Mouse (Mus musculus) cerebellum, postnatal 36 days (tissue): ENCODE data around the gene Rnf214.

Experiments used
- DNase-seq, 2 experiments: peaks; one replicate each; pipeline ENCODE4 v3.0.0; 2021 to 2022; ENCODE audit warnings: mixed read lengths in 2 of 2

Rnf214 gene

DNA sequence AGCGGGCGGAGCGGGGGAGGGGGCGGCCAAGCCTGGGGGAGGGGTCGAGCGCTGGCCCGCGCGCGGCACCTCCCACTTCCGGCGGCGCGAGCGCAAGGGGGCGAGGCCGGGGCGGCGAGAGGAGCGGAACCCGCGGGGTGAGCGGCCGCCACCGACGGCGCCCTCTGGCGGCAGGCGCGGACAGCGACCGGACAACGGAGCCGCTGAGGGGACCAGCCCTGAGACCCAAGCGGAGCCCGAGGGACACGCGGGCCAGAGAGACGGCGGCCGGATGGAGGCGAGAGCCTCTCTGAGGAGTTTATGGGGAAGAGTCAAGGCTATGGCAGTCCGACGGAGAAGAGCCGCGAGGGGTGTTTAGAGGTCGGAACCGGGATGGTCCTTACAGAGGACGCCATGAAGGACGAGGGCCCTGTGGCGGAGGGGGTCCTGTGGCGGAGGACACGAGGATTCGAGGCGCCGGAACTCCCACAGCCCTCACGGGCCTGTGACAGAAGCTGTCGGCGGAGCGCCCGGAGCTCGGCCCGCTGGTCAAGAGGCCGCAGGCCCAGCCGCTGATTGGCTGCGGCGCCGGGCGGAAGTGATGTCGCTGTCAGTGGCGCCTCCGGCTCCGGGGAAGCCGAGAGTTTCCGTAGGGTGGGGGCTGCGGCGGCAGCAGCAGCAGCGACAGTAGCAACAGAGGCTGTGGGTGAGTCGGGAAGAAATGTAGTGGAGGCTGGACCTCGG, at the start of gene Rnf214, which contains the start of gene Pcsk7:
Rnf214 (minus strand) TSS at position 557 of the 723 bp plus-strand sequence.
Pcsk7 (plus strand) TSS at position 143 of the 723 bp plus-strand sequence.
- DNase-seq, result peak; percentile 89 to 94

DNA sequence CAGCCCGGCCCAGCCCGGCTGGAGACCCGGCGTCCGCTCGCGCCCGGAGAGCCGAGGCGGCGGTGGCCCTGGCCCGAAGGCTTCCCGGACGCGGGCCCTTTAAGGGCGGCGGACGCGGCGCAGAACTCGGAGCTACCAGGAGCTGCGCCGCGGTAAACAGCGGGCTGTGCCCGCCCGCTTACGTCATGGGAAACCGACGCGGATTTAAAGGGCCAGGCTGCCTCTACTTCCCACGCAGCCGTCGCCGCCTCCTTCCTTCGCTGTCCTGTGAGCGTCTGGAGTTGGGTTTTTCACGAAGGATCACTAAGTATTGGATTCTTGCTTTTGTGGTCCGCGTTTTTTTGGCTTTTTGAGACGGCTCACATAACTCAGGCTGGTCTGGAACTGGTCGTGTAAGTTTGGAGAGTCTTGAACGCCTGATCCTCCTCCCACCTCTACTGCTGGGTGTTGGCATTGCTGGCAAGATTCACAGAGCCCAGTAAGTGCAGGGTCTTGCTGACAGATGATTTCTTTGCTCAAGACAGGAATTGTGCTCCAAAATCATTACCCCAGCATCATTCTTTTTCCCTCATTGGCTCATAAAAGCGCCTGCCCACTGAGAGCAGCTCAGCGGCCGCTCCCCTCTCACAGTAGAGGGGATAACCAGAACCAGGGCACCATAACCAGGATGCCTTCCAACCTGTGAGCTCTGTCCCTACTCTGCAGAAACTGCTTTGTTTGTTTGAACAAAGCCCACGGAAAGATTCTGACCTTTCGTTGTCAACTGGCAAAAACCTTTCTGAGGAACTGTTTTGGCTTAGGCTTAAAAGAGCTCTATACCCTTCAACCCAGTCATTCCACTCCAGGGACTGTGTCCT, 48.6 kb upstream of the Rnf214 start, which contains the start of gene Sidt2:
Sidt2 (minus strand) TSS at position 152 of the 857 bp plus-strand sequence.
- peak; percentile 89 for DNase-seq

DNA sequence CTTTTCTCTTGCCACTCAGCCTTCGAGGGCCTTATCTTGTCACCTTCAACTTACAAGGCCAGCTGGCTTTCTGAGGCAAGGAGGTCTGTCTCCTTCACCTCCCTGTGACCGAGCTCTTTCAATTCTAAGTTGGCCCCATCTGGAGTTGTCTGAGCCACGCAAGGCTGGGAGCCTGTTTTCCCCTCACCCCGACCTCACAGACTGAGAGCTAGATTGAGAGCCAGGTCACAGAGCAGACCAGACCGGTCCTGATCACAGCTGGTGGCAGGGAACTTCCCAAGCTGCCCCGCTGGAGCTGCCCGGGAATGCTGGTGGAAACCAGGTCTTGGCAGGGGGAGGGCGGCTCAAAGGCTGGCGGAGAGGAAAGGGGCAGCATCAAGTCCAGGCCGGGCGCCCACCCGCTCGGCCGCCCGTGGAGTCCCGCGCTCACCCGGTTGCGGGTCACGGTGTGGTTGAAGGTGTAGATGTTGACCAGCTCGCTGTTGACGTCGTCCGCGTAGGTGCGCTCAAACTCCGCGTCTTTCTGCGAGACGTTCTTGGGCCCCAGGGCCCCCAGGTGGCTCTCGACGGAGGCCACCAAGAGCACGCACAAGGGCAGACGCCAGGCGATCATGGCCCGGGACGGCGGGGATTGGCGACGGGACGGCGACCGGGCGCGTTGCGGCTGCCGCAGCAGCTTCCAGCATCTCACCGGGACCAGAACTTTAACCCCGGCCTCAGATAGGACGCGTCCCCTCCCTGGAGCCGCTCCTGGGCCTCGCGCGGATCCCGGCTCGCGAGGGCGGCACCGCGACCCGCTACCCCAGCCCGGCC, 47.8 kb upstream of the Rnf214 start:
- DNase-seq, result peak; percentile 64 to 65

DNA sequence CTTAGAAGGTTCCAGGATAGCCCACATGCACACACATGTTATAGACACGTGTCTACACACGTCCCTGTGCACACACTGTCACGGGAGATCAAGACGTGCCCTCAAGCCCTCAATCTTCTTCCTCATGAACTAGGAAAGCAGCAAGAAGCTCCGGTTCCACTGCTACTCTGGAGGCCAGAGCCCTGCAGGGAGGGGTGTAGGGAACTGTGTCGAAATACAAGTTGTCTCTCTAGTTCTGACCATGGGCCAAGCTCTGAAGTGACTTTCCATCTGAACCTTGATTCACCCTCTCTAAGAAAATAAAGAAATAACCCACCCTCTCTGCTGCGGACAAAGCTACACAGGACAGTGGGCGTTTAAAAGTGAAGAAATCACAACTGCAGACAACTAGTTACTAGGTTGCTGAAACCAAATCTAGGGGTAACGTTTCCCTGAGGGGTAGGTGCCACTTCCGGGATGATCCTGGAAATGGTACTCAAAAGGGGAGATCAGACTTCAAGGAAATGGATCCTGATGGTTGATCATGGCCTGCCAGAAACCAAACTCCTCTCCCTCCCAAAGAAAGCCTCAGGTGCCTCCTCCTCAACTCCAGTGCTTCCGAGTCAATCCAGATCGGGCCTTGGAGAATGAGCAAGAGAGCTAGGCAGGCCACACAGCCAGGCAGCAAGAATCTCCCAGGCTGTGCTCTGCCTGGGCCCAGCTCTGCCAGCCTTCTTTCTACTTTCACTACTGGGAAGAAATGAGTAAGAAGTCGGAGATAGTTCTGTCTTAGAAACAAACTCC, 47.0 kb upstream of the Rnf214 start:
- no peak for DNase-seq

DNA sequence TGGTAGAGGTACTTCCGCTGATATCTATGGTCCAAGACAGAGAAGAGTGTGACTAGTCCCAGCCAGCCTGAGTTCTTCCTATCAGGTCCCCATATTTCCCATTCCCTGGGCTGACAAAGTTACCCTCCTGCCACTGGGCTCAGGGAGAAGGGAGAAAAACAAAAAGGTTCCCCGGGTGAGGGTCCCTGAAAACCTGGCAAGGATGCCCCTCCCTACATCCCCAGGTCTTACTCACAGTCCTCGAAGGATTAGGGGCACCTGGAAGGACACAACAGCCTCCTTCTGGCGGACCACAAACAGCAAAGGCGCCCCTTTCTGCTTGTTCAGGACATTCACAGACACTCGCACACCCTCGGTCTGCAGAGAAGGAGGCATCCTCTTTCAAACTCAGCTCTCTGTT, 46.2 kb upstream of the Rnf214 start:
- no peak for DNase-seq

DNA sequence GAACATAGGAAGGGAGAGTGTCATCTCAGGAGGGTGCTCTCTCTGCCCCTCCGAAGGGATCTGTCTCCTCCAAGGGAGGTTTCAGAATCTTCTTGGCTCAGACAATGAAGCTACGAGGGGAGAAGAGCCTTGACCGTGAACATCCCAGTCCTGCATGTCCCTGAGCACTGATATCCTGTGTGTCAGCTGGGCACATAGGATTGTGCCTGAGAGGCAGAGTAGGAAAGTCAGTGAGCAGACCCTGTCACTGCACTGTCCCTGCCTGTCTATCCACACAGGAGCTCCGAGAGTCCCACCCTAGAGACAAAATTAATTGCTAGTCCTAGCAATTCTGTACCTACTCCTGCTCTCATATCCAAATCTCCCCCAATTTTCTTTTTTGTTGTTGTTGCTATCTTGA, 45.3 kb upstream of the Rnf214 start:
- DNase-seq, result no peak

DNA sequence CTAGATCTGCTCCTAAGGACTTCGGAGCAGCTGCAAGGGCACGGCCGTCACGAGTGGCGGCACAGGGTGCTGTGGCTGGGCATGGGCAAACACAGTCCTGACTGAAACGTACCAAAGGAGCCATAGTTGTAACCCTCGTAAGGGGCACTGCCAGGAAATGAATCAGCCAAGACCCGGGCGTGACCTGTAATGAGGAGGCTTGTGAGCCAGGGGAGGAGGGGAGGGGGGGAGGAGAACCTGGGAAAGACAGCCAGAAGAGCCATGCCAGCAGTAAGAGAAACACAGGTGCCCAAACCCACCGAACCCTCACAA, 40.1 kb upstream of the Rnf214 start:
- DNase-seq, result no peak

DNA sequence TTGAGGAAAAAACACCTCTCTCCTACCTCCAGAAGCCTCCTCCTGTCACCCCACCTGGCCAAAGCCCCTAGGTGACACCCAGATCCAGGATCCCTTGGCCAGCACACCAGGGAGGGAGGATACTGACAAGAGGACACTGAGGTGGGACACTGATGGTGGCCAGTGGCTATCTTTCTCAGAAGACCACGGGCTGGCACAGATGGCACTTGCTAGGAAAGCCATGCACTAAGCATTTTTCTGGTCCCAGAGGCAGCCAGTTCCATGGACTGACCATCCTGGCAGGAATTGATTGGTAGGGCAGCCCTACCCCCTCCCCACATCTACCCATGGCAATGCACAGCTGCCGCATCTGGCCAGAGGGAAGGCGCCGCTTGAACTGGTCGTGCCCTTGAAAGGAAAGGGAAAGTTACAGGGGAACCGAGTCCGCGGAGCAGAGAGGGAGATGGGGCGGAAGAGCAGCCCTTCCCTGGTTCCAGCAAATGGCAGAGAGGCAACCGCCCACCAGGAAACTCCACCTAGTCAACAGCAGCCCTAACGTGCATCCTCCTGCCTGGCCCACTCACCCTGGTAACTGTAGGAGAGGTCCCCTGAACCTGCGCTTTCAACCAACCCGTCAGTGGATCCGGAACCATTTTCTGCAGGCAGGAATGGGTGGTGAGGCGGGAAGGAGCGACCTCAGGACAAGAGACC, 39.6 kb upstream of the Rnf214 start:
- no peak for DNase-seq

DNA sequence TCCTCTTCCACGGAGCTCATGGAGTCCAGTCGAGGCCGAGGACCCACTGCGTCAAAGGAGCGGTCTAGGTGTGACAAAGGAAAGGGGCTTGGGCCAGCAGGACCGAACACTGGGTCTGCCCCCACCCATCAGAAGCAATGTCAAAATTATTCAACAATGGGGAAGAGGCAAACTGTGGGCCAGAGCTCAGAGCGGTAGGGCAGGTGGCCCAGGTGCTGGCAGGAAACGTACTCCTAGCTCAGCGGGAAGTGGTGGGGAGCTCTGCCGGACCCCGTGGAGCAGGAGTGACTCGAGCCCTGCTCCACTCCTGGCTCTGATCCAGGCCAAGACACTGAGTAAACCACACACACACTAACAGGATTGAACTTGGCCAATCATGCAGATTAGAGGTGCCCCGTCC, 39.0 kb upstream of the Rnf214 start:
- DNase-seq, result peak; percentile 58 to 61

DNA sequence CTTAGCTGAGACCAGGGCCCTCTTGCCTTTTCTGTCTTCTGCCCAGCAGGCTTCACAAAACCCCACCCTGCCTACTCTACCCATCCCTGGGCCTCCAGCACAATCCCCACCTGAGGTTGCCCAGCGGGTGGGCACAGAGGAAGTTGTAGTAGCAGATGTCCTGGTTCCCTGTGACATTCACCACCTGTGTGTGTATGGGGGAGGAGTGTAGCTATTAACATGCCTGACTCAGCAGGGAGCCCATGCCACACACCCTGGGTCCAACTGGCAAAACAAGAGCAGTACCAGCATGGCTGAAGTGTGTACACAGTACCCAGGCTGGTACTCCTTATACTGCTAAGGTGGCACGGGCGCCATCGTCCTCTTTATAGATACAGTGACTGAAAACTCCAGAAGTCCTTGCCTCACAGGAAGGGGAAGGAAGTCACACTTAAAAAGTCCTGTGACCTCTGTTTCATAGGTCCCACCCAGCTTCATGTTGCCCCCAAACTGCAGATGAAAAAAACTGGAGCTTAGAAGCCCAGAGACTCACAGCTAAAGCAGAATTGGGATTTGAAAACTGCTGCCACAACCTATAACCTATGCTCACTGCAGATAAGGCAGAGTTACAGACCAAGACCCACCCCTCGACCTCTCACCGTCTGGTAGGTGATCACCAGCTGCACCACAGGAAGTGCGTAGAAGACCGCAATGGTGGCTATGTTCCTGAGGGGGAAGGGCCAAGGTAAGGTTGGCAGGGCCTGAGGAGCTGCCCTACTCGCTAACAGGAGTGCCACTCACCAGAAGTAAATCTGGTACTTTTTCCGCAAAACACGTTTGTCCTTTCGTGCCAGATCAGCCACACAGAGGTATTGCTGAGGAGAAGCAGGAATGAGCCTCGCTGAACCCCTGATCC, 38.0 kb upstream of the Rnf214 start:
- peak; percentile 47 to 52 for DNase-seq

DNA sequence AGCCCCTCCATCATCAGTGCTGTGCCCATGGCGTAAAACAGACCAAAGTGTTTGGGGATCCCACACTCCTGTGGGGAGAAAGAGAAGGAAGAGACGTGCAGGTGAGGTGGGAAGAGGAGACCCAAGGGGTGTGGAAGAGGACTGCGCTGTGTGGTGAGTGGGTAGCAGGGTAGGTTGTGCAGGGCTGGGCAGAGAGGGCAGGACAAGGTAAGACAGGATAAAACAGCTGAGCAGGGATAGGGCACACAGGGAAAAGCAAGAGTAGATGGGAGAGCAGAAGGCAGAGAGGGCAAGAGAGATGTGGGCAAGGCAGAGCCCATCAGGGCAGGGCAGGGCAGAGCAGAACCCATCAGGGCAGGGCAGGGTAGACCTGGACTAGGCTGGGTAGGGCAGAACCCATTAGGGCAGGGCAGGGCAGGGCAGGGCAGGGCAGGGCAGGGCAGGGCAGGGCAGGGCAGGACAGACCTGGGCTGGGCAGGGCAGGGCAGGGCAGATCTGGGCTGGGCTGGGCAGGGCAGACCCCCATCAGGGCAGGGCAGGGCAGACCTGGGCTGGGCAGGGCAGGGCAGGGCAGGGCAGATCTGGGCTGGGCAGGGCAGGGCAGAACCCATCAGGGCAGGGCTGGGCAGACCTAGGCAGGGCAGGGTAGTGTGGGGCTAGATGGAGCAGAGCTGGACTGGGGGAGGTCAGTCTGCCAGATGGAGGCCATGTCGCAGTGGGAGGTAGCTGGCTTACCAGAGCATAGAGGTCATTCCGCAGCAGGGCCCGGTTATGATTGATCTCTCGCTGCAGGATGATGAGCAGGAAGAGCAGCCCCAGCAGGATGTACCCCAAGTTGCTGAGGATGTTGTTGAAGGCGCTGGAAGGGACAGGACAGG, 37.2 kb upstream of the Rnf214 start:
- DNase-seq, result peak; percentile 37 to 57

DNA sequence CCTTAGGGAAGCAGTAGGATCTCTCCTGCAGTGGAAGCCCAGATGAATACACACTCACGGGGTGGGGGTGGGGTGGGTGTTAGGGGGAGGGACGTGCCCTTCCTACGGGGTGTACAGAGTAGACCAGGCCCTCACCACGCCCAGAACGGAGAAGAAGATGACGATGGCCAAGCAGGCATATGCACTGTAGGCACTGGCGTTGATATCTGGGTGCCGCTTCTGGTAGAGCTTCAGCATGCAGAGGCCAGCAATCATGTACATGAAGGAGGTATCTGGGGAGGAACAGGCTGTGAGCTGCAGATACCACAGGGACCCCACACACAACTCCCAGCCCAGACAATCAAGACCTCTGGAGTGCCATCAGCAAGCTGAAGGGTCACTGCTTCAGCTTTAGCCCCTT, 36.2 kb upstream of the Rnf214 start:
- DNase-seq, result no peak

DNA sequence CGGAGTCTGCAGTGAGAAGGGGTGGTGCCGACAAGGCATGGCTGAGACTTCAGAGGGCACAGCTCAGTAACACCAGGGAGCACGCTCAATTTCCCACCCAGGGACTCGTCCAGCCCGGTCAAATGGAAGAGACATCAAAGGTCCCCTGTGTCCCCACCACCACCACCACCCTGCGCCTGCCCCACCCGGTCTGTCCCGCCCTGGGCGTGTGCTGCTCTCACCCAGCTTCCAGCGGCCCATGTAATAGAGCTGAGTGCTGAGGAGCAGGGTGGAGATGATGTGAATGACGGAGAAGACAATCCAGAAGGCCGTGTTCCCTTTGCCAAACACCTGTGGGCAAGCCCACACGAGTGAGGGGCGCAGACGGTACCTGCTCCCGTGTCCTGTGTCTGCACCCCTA, 35.8 kb upstream of the Rnf214 start:
- no peak for DNase-seq

DNA sequence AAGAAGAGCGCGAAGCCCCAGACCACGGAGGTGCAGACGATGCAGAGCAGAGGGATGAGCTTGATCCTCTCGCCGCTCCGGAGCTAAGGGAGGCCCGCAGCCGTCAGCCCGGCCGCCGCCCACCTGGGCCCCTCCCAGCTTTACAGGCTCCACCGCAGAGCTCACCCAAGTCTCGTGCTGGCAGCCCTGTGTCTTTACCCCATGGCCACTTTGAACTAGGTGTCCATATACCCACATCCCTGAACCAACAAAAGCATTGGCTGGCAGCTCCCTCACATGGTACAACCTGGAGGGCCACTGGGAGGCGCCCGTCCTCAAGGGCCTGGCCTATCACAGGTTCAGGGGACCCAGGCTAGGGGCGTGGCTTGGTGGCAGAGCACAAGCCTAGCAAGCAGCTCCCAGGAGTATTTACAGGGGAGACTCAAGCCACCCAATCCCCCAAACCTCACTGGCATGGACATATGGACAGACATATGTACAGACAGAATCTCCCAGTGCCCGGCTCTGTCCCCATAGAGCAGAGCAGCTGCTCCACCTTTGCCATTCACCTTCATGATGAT, 34.7 kb upstream of the Rnf214 start:
- peak in 1 of 2 experiments; percentile 57 for DNase-seq

DNA sequence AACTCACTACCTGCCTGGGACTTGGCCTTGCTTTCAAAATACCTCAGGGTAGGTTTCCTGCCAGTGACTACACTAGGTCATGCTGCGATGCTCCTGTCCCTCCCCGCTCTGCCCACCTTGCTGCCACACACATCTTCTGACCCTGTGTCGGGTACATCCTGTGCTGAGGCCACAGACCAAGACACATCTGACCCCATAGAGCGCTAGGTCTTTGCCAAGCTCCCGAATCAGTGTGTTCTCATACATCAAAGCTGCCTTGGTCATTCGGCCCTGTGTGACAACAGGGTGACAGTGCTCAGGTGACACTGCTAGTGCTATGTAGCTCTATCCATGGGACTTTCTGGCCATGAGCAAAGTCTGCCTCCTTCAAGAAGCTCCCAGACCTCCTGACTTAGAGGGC, 33.1 kb upstream of the Rnf214 start:
- DNase-seq, result no peak

DNA sequence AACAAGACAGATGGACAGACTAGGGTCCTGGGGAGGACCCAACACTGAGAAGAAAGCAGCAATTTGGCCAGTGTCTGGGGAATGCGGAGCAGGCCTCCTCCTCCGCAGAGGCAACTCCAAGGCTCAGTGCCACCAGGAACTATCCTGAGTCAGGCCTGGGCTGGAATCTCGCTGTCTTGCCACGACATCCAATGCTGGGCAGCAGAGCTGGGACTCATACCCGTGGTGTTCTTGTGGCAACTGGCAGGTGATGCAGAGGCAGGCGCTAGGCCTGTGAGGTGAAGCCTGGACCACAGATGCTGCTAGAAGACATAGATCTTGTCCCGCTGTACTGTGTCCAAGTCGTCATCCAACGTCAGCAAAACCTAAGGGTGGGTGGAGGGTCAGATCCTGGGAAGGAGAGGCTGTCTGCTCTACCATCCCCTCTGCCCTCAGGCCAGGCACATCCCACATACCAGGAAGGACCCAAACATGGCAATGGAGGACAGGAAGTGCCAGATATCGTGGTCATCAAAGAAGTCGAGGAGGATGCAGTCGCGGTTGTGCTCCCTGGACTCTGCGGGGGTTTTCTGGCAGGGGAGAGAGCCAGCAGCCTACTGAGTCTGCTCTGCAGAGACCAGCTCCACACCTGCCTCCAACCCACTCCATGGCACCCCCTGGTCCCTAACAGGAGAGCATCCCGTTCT, 32.4 kb upstream of the Rnf214 start:
- DNase-seq, result no peak

DNA sequence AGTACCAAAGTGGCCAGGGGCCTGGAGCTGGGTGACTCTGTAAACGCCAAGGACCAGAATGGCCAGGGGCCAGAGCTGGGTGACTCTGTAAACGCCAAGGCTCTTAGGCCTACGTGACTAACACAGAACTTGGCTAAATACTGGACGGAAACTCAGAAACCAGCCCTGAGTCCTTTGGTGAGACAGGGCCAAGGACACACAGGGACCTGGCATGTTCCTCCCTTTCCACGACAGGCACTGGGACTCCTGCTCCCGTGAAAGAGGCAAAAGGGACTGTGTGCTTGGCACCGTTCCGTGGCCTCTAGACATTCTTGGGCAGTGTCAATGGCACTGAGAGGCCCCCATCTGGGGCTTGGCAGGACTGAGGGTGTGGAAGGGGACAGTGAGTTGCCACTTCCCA, 31.4 kb upstream of the Rnf214 start:
- peak in 1 of 2 experiments; percentile 31 for DNase-seq

DNA sequence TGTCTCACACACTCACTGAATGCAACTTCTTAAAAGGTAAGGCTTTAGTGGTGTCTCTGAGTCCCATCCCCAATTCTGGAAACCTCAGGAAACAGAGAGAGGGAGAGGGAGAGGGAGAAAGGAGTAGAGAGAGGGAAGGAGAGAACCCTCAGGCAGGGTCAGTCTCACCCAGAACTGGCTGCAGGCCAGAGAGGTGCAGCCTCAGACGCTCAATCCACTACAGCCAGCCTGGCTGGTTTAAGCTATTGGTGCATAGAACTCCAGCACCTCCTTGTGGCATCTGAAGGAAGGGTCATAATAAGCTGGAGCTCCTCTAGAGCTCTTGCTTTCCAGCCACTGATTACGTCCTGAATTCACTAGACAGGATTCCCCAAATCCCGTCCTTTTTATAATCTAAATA, 30.2 kb upstream of the Rnf214 start:
- peak; percentile 58 to 61 for DNase-seq
